Mouse (Mus musculus) testis, adult 2 months (tissue): ENCODE results near the gene Numbl.

ENCODE experiments used
- CTCF ChIP-seq: fragments of 200-500 bp; IDR thresholded peaks from 2 replicates; pipeline ENCODE4 v1.5.1; 2012; ENCODE audit warnings: low read depth, mild to moderate bottlenecking, inconsistent platforms, low read length, moderate library complexity; ENCODE audit not compliant: control insufficient read depth, insufficient read depth, insufficient replicate concordance
- POLR2A ChIP-seq: fragments of 200-500 bp; IDR thresholded peaks from 2 replicates; pipeline ENCODE4 v1.6.1; 2012; ENCODE audit warnings: low read depth, mild to moderate bottlenecking, inconsistent platforms, low read length, moderate library complexity; ENCODE audit not compliant: control insufficient read depth

GRCm38 (mm10) chr7:27325697-27326096, 67.5 kb downstream of the Numbl start:
- TF ChIP-seq POLR2A (no peak), CTCF (no peak)
